Mouse (Mus musculus) brain, adult 2 months (tissue): ENCODE data around the gene Lrriq3.

Source experiments
- DNase-seq: peaks from one replicate; pipeline ENCODE4 v3.0.0; 2011; ENCODE audit warnings: low read depth, low spot score

Lrriq3 gene

DNA sequence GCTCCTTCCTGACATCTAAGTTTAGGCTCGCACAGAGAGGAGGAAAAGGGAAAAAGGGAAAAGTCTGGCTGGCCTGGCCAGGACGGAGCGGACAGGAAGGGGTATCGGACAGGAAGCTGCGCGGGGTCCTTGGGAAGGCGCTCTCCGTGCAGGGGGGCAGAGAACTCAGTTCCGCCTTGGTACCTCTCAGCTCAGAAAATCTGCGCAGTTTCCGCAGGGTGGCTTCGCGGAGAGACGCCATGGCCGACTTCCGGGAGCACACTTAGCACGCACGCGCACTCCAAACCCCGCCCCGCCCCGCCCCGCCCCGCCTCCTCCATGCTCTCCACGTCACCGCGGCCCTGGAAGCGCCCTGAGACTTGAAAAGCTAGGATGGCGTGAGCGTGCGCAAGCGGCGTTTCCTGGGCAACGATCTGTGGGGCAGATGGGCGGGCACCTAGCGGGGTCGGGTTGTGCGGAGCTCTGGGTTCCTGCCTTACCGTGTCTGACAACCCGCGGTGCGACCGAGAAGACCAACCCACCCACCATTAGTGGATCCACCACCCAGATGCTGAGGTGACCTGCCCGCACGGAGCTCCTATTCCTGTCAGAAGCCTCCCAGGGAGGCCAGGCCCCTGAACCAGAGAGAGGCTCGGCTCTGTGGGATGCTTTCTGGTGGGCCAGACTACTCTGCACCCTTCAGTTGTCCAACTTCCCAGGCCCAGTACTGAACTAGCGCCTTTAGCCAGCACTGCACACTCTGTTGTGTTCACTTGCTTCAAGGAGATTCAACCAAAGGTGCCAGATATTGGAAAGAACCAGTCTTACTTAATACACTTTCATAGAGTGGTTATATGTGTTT, at the start of gene Lrriq3, which contains the start of gene Fpgt:
TSS of gene Lrriq3 (plus strand) at position 319 of the 841 bp plus-strand sequence.
TSS of gene Fpgt (minus strand) at position 288 of the 841 bp plus-strand sequence.
- DNase-seq: peak; percentile 99

GRCm38 (mm10) chr3:155052021-155052420, 41.2 kb upstream of the Lrriq3 start:
- DNase-seq: no peak

DNA sequence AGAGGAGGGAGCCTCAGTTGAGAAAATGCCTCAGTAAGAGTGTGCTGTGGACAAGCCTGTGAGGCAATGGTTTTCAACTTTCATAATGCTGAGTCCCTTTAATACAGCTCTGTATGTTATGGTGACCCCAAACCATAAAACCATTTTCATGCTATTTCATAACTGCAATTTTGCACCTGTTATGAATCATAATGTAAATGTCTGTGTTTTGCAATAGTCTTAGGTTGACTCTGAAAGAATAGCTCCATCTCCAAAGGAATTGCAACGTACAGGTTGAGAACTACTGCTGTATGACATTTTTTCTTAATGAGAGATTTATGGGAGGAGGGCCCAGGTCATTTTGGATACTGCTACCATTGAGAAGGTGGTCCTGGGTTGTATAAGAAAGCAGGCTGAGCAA, 40.0 kb upstream of the Lrriq3 start:
- no peak for DNase-seq

- no peak for DNase-seq
Measured at GRCm38 (mm10) chr3:155055231-155055916, 37.9 kb upstream of the Lrriq3 start, which contains the start of gene Tnni3k. Tnni3k (minus strand) TSS chr3:155055407.

- DNase-seq: peak; percentile 24
Measured at GRCm38 (mm10) chr3:155056606-155057005, 36.6 kb upstream of the Lrriq3 start.

- no peak for DNase-seq
Measured at GRCm38 (mm10) chr3:155057566-155057965, 35.7 kb upstream of the Lrriq3 start.

DNA sequence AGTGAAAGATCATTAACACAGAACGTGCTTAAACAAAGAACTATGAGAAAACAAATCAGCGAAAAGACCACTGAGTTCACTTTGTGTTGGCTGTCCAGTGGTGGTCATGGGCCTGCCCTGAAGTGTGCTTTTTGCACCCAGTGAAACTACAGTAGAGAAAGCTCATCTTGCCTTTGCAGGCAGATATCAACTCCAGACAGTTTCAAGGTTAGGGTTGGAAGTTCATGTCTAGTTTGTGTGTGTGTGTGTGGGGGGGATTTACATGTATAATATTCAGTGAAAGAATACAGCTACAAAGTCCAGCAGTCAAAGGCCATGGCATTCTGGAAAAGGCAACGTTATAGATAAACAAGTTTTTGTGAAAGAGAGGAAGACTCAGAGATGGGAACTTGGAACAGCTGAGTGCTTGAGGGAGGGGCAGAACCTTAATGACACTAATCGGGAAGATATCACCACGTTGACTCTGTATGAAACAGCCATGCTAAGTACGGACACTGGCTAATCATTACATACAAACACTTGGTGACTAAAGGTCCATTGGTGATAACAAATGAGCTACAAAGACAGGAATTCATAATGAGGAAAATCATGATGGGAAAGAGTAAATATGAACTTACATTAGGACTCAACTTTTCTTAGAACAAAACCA, 34.3 kb upstream of the Lrriq3 start:
- no peak for DNase-seq

DNA sequence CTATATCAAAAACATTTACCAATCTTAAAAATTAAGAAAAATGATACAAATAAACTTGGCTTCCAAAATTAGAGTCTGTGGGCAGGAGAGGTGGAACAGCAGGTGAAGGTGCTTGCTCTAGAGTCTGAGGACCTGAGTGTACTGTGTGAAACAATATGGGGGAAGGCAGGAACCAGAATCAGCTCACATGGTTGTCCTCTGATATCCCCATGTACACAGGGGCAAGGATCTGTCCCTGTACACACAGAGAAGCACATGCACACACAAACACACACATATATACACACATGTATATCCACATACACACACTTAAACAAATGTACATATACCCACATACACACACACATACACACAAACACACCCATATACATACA, 33.8 kb upstream of the Lrriq3 start:
- no peak for DNase-seq

DNA sequence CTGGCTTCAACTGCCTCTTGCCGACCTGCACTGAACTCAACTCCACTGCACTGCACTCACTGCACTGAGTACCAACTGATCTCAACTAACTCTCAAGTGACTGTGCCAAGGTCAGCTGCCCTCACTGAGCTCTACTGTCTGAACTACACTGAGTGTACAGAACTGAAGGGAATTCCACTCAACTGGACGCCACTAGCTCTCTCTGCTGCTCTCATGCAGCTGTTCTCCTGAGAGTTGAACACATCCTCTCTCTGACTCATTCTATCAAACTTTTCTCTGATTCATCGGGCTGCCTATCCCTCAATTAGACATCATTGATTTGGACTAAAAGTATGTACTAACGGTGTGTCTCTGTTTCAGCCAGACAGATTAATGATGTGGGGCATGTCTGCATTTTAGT, 15.3 kb upstream of the Lrriq3 start:
- DNase-seq: no peak

- peak; percentile 7 for DNase-seq
Measured at GRCm38 (mm10) chr3:155092081-155092480, 1.2 kb upstream of the Lrriq3 start.

GRCm38 (mm10) chr3:155099266-155099665, 6.0 kb downstream of the Lrriq3 start:
- DNase-seq: no peak

DNA sequence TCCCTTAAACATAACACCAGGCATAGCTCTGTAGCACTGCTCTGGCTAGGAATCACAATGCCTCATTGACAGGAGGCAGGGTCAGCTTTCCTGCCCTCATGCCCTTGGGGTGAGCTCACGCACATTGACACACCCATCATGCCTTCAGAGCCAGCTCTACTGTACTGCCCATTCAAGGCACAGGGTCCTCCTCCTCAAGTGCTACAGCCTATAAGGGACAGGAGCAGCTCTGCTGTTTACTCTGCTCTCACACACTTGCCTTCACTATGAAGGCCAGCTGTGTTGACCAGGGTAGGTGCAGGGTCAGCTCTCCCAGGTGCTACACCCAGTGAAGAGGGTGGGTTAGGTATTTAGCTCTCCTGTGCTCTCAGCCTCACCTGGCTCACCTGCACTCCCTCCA, 12.7 kb downstream of the Lrriq3 start:
- DNase-seq: no peak

- peak; percentile 48 for DNase-seq
Measured at GRCm38 (mm10) chr3:155137737-155138136, 44.5 kb downstream of the Lrriq3 start.

DNA sequence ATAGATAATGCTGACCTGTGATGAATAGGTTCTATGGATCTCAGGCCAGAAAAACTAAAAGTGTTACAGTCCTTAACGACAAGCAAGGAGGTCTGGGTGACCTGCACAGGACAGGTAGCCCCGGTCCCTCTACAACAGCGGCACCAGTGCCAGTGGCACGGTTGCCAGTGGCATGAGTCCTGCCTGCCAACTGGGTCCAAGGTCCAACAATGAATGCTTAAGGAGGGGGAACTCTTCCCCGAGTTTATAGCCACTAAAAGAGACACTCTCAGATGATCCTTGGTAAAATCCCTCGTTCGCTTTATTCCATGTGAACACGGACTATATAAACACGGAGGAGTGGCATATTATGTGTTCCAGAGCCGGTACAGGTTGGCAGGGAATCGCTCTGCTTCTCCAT, 47.8 kb downstream of the Lrriq3 start:
- no peak for DNase-seq

GRCm38 (mm10) chr3:155144368-155144767, 51.1 kb downstream of the Lrriq3 start:
- DNase-seq: no peak

- no peak for DNase-seq
Measured at GRCm38 (mm10) chr3:155161842-155162241, 68.6 kb downstream of the Lrriq3 start.

DNA sequence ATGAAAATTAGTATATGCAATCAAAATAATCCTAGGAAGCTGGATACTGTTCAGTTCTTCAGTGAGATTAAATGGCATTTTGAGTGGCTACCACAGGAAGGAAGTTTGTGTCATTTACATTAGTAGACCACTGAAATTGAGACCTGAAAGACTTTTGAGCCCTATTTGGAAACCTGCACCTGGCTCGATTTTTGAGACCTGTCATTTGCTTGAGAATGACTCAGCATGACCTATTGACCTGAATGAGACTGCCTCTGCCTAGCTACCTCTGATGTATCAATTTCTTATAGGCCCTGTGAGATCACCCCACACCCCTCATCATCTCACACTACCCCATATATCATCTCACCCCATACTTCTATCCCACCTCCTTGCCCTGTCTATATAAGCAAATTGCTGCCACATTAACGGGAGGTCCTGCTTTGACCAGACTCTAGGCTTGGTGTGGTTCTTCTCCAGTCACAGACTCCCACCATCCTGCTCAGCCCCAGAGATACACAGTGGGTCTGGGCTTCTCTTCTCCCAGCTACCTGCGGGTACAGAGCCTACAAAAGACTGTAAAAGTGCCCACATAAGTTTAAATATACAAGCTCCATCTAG, 87.2 kb downstream of the Lrriq3 start:
- no peak for DNase-seq

DNA sequence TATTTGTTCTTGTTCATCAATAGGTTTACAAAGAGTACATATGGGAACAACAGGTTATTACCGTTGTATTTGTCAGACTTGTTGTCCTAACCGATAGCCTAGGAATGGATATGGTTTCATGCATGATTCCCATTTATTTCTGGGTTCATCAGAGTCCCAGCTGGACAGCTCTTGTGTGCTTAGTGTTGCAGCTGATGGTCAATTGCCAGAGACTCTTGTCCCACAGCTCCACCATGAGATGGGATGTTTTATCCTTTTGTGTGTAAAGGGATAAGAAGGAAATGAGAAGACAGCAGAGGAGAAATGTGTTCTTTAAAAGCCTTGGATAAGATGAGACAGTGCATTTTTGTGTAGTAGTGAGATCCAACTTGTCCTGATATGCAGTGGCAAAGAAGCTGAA, 93.2 kb downstream of the Lrriq3 start:
- DNase-seq: peak; percentile 53

- no peak for DNase-seq
Measured at GRCm38 (mm10) chr3:155188857-155189256, 95.6 kb downstream of the Lrriq3 start.

DNA sequence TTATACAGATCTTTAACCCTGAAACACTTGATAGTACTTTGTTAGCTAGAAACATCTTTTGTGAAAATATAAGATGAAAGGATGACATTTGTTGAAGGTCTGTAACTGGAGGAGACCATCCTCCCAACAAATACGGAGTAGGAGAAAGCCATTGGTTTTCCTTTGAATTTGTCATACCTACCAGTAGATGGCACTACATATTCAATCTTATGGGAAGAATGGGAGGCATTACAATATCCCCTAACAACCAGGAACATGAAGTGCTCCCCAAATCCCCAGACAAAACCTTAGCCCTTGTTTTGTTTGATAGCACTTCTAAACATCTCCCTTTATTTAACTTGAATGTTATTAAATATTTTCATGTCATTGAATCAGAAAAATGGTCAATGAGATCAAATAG, 141.7 kb downstream of the Lrriq3 start:
- peak; percentile 65 for DNase-seq

DNA sequence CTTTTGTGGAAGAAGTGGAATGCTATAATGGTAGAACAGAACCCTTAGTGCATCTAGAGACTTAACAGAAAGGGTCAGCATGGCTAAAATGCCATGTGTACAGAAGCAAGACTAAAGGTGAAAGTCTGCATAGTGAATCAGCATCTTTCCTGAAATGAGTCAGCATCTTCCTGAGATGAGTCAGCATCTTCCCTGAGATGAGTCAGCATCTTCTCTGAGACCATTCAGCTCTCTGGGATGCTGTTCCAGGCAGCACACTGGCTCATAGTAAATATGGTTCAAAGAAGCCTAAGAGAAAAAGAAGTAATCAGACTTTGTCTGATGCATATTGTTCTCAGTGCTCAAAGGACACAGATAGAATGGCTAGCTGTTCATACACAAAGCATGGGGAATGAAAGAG, 142.3 kb downstream of the Lrriq3 start:
- DNase-seq: peak; percentile 53
